Mouse (Mus musculus) kidney, adult 2 months (tissue): ENCODE results near the gene Acrv1.

Experiments
- CTCF ChIP-seq: fragments of 200-500 bp; conservative IDR thresholded peaks from 2 replicates; pipeline ENCODE4 v1.5.1; 2011; ENCODE audit warnings: low read depth, mild to moderate bottlenecking, control low read depth, low read length, moderate library complexity, mixed read lengths; ENCODE audit not compliant: insufficient read depth, insufficient read length
- POLR2A ChIP-seq: fragments of 200-500 bp; IDR thresholded peaks from one replicate; pipeline ENCODE4 v1.6.1; 2011; ENCODE audit warnings: low read depth, low read length, control low read depth

DNA sequence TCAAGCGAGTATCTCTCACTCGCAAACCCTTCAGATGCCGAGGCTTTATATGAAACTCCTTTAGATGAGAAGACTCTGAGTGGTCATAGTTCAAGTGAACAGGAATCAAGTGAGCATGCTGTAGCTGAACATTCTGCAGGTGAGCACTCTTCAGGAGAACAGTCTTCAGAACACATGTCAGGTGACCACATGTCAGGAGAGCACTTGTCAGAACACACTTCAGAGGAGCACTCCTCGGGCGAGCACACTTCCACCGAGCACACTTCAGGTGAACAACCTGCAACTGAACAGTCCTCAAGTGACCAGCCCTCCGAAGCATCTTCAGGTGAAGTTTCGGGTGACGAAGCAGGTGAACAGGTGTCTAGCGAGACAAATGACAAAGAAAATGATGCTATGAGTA lies 1.3 kb downstream of the Acrv1 start:
- TF ChIP-seq CTCF, result no peak
- no peak for TF ChIP-seq POLR2A
